Mouse (Mus musculus): Measurements from ENCODE around the gene Gja5. TPM values are rescaled to one million over a fixed set of nuclear protein-coding genes. Genes with fewer than 3 reads are reported as not detected.
A peak's percentile ranks its signal among the peaks of the same experiment; 100 is the strongest.

The Gja5 gene
- polyA plus RNA-seq, 1 experiment from 2014 or later, result 12.4 TPM

GRCm38 (mm10) chr3:96882061-96882849 is 22.2 kb upstream of the Gja5 start:
- DNase-seq (ENCODE audit: low spot score) (no peak), ATAC-seq (replicated peaks; ENCODE audit: low FRiP score, low read depth) (no peak)
- H3K27me3 ChIP-seq (ENCODE audit: insufficient read depth, low read length), result no peaks in the 10 kb centered on the region
- H3K9ac ChIP-seq (ENCODE audit: low read depth, low read length), result no peak overlapping the region
- H3K27ac ChIP-seq, result no peak overlapping the region
- no peaks in the 10 kb centered on the region for H3K4me1 ChIP-seq (replicated peaks; ENCODE audit: insufficient read depth, low read length)
- peaks cover 15% of the 10 kb centered on the region for H3K36me3 ChIP-seq (ENCODE audit: insufficient read depth, low read length)
- no peak overlapping the region for H3K4me2 ChIP-seq (ENCODE audit: low read length)
- no peaks in the 10 kb centered on the region for H3K9me3 ChIP-seq (replicated peaks; ENCODE audit: low read length)
- WGBS, result 94% methylated on average over 14 of the region's 14 CpGs
- TF ChIP-seq CTCF (IDR thresholded peaks at IDR 0.05; ENCODE audit: low read depth), result no peak
- H3K4me3 ChIP-seq (replicated peaks; ENCODE audit: low read depth, low read length), result no peak overlapping the region

DNA sequence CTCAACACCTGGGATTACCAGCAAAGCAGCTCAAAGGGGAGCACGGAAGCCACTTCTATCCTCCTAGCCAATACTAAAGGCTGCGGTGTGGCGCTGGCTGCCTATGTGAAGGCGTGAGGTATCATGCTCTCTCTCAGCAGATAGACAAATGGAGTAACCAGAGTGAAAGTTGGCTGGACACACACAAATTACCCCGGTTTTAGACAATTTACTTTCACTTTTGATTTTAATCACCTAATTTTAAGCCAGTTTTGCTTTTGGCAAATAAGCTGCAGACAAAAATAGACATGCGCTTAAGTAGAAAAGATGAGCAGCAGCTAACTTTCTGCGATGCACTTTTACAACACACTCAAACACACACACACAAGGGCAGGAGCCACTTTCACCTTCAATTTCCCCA is 20.8 kb upstream of the Gja5 start:
- Histone ChIP-seq H3K4me3 (replicated peaks; ENCODE audit: low read depth, low read length) (no peak overlapping the region), H3K27me3 (ENCODE audit: insufficient read depth, low read length) (no peaks in the 10 kb centered on the region), H3K9ac (ENCODE audit: low read depth, low read length) (no peak overlapping the region), H3K9me3 (replicated peaks; ENCODE audit: low read length) (no peaks in the 10 kb centered on the region), H3K27ac (no peak overlapping the region), H3K4me2 (ENCODE audit: low read length) (no peak overlapping the region), H3K4me1 (replicated peaks; ENCODE audit: insufficient read depth, low read length) (no peaks in the 10 kb centered on the region), H3K36me3 (ENCODE audit: insufficient read depth, low read length) (peaks cover 16% of the 10 kb centered on the region)
- TF ChIP-seq CTCF (IDR thresholded peaks at IDR 0.05; ENCODE audit: low read depth), result no peak
- no peak for DNase-seq (ENCODE audit: low spot score)
- WGBS, result 96% methylated on average over 7 of the region's 7 CpGs
- ATAC-seq (replicated peaks; ENCODE audit: low FRiP score, low read depth), result no peak

- Histone ChIP-seq H3K9me3 (replicated peaks; ENCODE audit: low read length) (no peaks in the 10 kb centered on the region), H3K27ac (no peak overlapping the region), H3K27me3 (ENCODE audit: insufficient read depth, low read length) (no peaks in the 10 kb centered on the region), H3K9ac (ENCODE audit: low read depth, low read length) (no peak overlapping the region), H3K4me2 (ENCODE audit: low read length) (no peak overlapping the region), H3K4me1 (replicated peaks; ENCODE audit: insufficient read depth, low read length) (no peaks in the 10 kb centered on the region), H3K4me3 (replicated peaks; ENCODE audit: low read depth, low read length) (no peak overlapping the region), H3K36me3 (ENCODE audit: insufficient read depth, low read length) (peaks cover 4% of the 10 kb centered on the region; the same call in 1 of the 2 replicates)
- DNase-seq (ENCODE audit: low spot score) (no peak), ATAC-seq (replicated peaks; ENCODE audit: low FRiP score, low read depth) (no peak)
- no peak for TF ChIP-seq CTCF (IDR thresholded peaks at IDR 0.05; ENCODE audit: low read depth)
- WGBS, result 72% methylated on average over 4 of the region's 4 CpGs
Observed at GRCm38 (mm10) chr3:96902336-96902999, 2.0 kb upstream of the Gja5 start.

GRCm38 (mm10) chr3:96904851-96905541 is 503 bp downstream of the Gja5 start, which contains the start of gene Gpr89:
TSS of gene Gpr89 (minus strand) at chr3:96905346.
- peak within 1 kb of the TSS; percentile 81 for H3K4me3 ChIP-seq (replicated peaks; ENCODE audit: low read depth, low read length)
- no peaks in the 10 kb centered on the region for H3K27me3 ChIP-seq (ENCODE audit: insufficient read depth, low read length)
- no peak for TF ChIP-seq CTCF (IDR thresholded peaks at IDR 0.05; ENCODE audit: low read depth)
- peak within 1 kb of the TSS; percentile 76 for H3K4me2 ChIP-seq (ENCODE audit: low read length)
- DNase-seq (ENCODE audit: low spot score), result peak; percentile 93
- peak; percentile 96 for ATAC-seq (replicated peaks; ENCODE audit: low FRiP score, low read depth)
- no peaks in the 10 kb centered on the region for H3K36me3 ChIP-seq (ENCODE audit: insufficient read depth, low read length)
- H3K4me1 ChIP-seq (replicated peaks; ENCODE audit: insufficient read depth, low read length), result no peaks in the 10 kb centered on the region
- WGBS, result under 1% methylated on average over 40 of the region's 40 CpGs
- peak within 1 kb of the TSS; percentile 78 for H3K9ac ChIP-seq (ENCODE audit: low read depth, low read length)
- no peak within 1 kb of the TSS for H3K27ac ChIP-seq
- no peaks in the 10 kb centered on the region for H3K9me3 ChIP-seq (replicated peaks; ENCODE audit: low read length)

DNA sequence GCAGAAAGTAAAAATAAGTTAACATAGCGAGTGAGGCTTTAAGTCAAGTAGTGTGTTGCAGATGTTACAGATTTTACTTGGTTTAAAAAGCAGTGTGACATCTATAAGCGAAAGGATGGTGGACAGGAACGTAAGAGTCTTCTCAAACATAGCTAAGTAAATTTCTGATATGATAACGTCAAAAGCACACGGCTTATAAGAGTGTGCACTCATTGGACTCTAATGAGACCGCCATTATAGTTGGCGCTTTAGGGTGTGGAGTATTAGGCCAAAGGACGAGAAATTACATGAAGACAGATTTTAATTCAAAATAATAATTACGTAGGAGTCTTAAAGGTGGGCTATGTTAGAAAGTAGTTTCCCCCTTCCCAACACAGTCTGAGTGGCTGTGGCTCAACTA is 1.1 kb downstream of the Gja5 start:
- Histone ChIP-seq H3K27ac (no peak overlapping the region), H3K4me1 (replicated peaks; ENCODE audit: insufficient read depth, low read length) (no peaks in the 10 kb centered on the region), H3K27me3 (ENCODE audit: insufficient read depth, low read length) (no peaks in the 10 kb centered on the region), H3K9me3 (replicated peaks; ENCODE audit: low read length) (no peaks in the 10 kb centered on the region), H3K36me3 (ENCODE audit: insufficient read depth, low read length) (no peaks in the 10 kb centered on the region), H3K9ac (ENCODE audit: low read depth, low read length) (peak overlapping the region; percentile 78), H3K4me2 (ENCODE audit: low read length) (peak overlapping the region; percentile 76), H3K4me3 (replicated peaks; ENCODE audit: low read depth, low read length) (peak overlapping the region; percentile 81)
- ATAC-seq (replicated peaks; ENCODE audit: low FRiP score, low read depth) (no peak), DNase-seq (ENCODE audit: low spot score) (no peak)
- no peak for TF ChIP-seq CTCF (IDR thresholded peaks at IDR 0.05; ENCODE audit: low read depth)
- 45% methylated on average over 9 of the region's 9 CpGs for WGBS

- peak; percentile 14 for DNase-seq (ENCODE audit: low spot score)
- Histone ChIP-seq H3K4me1 (replicated peaks; ENCODE audit: insufficient read depth, low read length) (no peaks in the 10 kb centered on the region), H3K4me3 (replicated peaks; ENCODE audit: low read depth, low read length) (no peak overlapping the region), H3K4me2 (ENCODE audit: low read length) (no peak overlapping the region), H3K9ac (ENCODE audit: low read depth, low read length) (no peak overlapping the region), H3K36me3 (ENCODE audit: insufficient read depth, low read length) (no peaks in the 10 kb centered on the region), H3K27ac (no peak overlapping the region), H3K9me3 (replicated peaks; ENCODE audit: low read length) (no peaks in the 10 kb centered on the region), H3K27me3 (ENCODE audit: insufficient read depth, low read length) (no peaks in the 10 kb centered on the region)
- ATAC-seq (replicated peaks; ENCODE audit: low FRiP score, low read depth), result no peak
- WGBS, result 20% methylated on average over 7 of the region's 7 CpGs
- no peak for TF ChIP-seq CTCF (IDR thresholded peaks at IDR 0.05; ENCODE audit: low read depth)
Observed at GRCm38 (mm10) chr3:96920991-96921390, 16.5 kb downstream of the Gja5 start.
